Mouse (Mus musculus) adrenal gland, adult 10 weeks (tissue): ENCODE measurements around the gene Gm5938. TPM values are rescaled to one million over a fixed set of nuclear protein-coding genes. Genes with fewer than 3 reads are reported as not detected.

Experiments
- polyA plus RNA-seq: library from polyadenylated mRNA; stranded (reverse); fragments of 350-450 nt; fragmentation: Illumina TruSeq; extraction: RNeasy Lipid Tissue Mini Kit (QIAGEN cat#74804); gene quantifications from one replicate; pipeline ENCODE4 v1.2.3, GENCODE M21; 2014; ENCODE audit warnings: low read depth, low replicate concordance

Gene Gm5938
- polyA plus RNA-seq: not detected

DNA sequence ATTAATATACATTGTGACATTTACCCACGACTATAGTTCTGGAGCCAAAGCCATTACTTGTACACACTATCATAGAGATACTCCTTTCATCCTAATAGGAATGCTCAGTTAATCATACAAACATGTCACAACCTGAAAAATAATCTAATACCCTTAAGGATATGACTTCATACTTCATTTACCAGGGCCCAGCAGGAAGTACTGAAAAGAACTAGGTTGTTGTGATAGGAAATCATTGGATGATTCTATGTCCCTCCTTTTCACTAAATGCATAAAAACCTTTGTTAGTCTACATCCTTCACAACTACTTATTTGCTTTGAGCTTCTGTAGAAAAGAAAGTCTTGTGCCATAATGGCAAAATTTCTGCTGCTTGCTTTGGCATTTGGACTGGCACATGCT, at the start of gene Gm5938:
TSS of gene Gm5938 (plus strand) at position 301 of the 400 bp plus-strand sequence.

DNA sequence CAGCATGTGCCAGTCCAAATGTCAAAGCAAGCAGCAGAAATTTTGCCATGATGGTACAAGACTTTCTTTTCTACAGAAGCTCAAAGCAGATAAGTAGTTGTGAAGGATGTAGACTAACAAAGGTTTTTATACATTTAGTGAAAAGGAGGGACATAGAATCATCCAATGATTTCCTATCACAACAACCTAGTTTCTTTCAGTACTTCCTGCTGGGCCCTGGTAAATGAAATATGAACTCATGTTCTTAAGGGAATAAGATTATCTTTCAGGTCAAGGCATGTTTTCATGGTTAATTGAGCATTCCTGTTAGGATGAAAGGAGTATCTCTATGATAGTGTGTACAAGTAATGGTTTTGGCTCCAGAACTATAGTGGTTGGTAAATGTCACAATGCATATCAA, 34.0 kb upstream of the Gm5938 start, which contains the start of gene Obp1a:
TSS of gene Obp1a (minus strand) at position 101 of the 400 bp plus-strand sequence.

Other genes starting within 250 kb of the Gm5938 start
- gene 5430402E10Rik, start 200.4 kb upstream of the Gm5938 start, polyA plus RNA-seq: not detected
- gene Obp1a, start 34.1 kb upstream of the Gm5938 start, polyA plus RNA-seq: not detected
- not detected for gene Obp1b, start 61.3 kb downstream of the Gm5938 start, polyA plus RNA-seq
- gene Gm14743, start 120.5 kb downstream of the Gm5938 start, polyA plus RNA-seq: not detected
- not detected for gene 4930480E11Rik, start 244.2 kb downstream of the Gm5938 start, polyA plus RNA-seq